Mouse (Mus musculus): ENCODE measurements around the gene Plcb3. TPM values are rescaled to one million over a fixed set of nuclear protein-coding genes. Genes with fewer than 3 reads are reported as not detected.

The Plcb3 gene
- total RNA-seq, 2 experiments from 2014 or later = 17.0 to 18.5 TPM

- intact Hi-C loops (cut with DNase I) = no loop called here
- DNase-seq = no peak
Measured at GRCm38 (mm10) chr19:6973581-6974190, 2.6 kb downstream of the Plcb3 start.

GRCm38 (mm10) chr19:6972247-6972917 is 3.9 kb downstream of the Plcb3 start:
- DNase-seq = no peak
- intact Hi-C loops (cut with DNase I) = no loop called here

GRCm38 (mm10) chr19:6971644-6972043 is 4.6 kb downstream of the Plcb3 start:
- intact Hi-C loops (cut with DNase I) = no loop called here
- DNase-seq = no peak

- intact Hi-C loops (cut with DNase I) = no loop called here
- no peak for DNase-seq
Measured at GRCm38 (mm10) chr19:6970460-6971085, 5.7 kb downstream of the Plcb3 start.

- intact Hi-C loops (cut with DNase I) = loop anchor here (1.0 kb wide), 2 partner anchors 17 to 46 kb away; no protein-coding TSS in a partner anchor
- peak; percentile 84 to 85 for DNase-seq
Measured at GRCm38 (mm10) chr19:6969665-6970381, 6.4 kb downstream of the Plcb3 start.

GRCm38 (mm10) chr19:6969291-6969664 is 7.0 kb downstream of the Plcb3 start:
- no peak for DNase-seq
- intact Hi-C loops (cut with DNase I) = loop anchor here (1.0 kb wide), 2 partner anchors 16 to 45 kb away; no protein-coding TSS in a partner anchor

- DNase-seq = no peak
- intact Hi-C loops (cut with DNase I) = loop anchor here (1.0 kb wide), 2 partner anchors 15 to 44 kb away; no protein-coding TSS in a partner anchor
Measured at GRCm38 (mm10) chr19:6968491-6969271, 7.6 kb downstream of the Plcb3 start.

- DNase-seq = no peak
- intact Hi-C loops (cut with DNase I) = no loop called here
Measured at GRCm38 (mm10) chr19:6956461-6956860, 19.8 kb downstream of the Plcb3 start.

- DNase-seq = no peak
- intact Hi-C loops (cut with DNase I) = no loop called here
Measured at GRCm38 (mm10) chr19:6955424-6955823, 20.8 kb downstream of the Plcb3 start.

GRCm38 (mm10) chr19:6954046-6954445 is 22.2 kb downstream of the Plcb3 start:
- DNase-seq = no peak
- intact Hi-C loops (cut with DNase I) = no loop called here

GRCm38 (mm10) chr19:6952712-6953037 is 23.6 kb downstream of the Plcb3 start:
- DNase-seq = peak; percentile 56 to 60
- intact Hi-C loops (cut with DNase I) = loop anchor here (1.0 kb wide), 1 partner anchor 17 kb away; no protein-coding TSS in a partner anchor

- intact Hi-C loops (cut with DNase I) = no loop called here
- peak; percentile 84 to 86 for DNase-seq
Measured at GRCm38 (mm10) chr19:6951994-6952711, 24.1 kb downstream of the Plcb3 start.

GRCm38 (mm10) chr19:6951381-6951968 is 24.8 kb downstream of the Plcb3 start:
- DNase-seq = peak; percentile 94
- intact Hi-C loops (cut with DNase I) = no loop called here

GRCm38 (mm10) chr19:6950613-6951153 is 25.6 kb downstream of the Plcb3 start:
- intact Hi-C loops (cut with DNase I) = loop anchor here (1.0 kb wide), 1 partner anchor 8 kb away; the partner anchor contains the start of gene Gpr137
- peak; percentile 52 to 65 for DNase-seq

- DNase-seq = no peak
- intact Hi-C loops (cut with DNase I) = loop anchor here (1.0 kb wide), 1 partner anchor 8 kb away; the partner anchor contains the start of gene Gpr137
Measured at GRCm38 (mm10) chr19:6949951-6950350, 26.3 kb downstream of the Plcb3 start.

- intact Hi-C loops (cut with DNase I) = no loop called here
- DNase-seq = no peak
Measured at GRCm38 (mm10) chr19:6949532-6949931, 26.7 kb downstream of the Plcb3 start.

- intact Hi-C loops (cut with DNase I) = no loop called here
Measured at GRCm38 (mm10) chr19:6948186-6948585, 28.1 kb downstream of the Plcb3 start.

GRCm38 (mm10) chr19:6947742-6948141 is 28.5 kb downstream of the Plcb3 start:
- intact Hi-C loops (cut with DNase I) = no loop called here
- no peak for DNase-seq

More at GRCm38 (mm10) chr19:6948186-6948585, 28.1 kb downstream of the Plcb3 start:
- no peak for DNase-seq

- intact Hi-C loops (cut with DNase I) = loop anchor here (2.0 kb wide), 1 partner anchor 699 kb away; no protein-coding TSS in a partner anchor
- DNase-seq = no peak
Measured at GRCm38 (mm10) chr19:6943709-6944108, 32.6 kb downstream of the Plcb3 start.

Data from heart, postnatal 36 days (tissue).